ENCODE assay signal across 8 mouse cellular contexts in the genomic region with DNA sequence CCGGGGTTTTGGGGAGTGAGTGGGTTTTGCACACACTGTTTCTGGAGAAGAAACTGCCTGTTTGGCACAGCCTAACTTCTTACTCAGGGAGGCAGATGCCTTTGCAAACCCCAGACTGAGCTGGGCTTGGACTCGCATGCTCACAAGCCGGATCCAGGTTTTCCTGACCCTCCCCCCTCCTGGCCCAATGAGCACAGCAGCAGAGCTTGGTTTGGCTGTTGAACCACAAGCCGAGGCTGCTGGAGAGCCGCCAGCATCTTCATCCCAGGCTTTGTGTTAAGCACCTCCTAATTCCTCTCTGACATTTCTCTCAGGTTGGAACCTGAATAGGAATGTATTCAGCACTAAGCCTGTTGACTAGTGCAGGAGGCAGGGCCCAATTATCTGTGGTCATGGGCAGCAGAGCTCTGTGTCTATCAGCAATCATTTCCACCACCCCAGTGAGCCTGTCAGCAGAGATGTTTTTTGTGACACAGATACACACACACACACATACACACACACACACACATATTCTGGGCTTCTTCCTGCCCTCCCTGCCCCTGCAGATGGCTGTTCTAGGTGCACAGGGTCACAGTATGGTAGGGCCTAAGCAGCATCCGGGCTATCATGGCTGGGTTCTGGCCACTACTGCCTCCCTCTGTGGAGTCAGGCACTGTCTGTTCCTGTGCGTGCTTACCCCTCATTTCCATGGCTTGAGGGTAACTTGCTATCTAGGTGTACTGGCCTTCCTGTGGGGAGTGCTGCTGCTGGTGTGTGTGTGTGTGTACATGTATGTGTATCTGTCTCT.
DNase-seq lines count a peak whose midpoint lies in the region; ATAC-seq lines count a peak whose summit lies in the region.

No protein-coding gene starts in this region.

- DNase-seq in hindbrain, embryonic 11.5 days (ENCODE audit: low spot score) = no peak
- peak; percentile 18 for DNase-seq in gastrocnemius, postnatal 25 days
- peak; percentile 77 for DNase-seq in kidney, postnatal 10 days
- DNase-seq in right cerebral cortex, postnatal 14 days = peak; percentile 63
- DNase-seq in c-Kit-positive CD71-positive TER-119-positive erythroid progenitor cells, embryonic 14.5 days (ENCODE audit: low spot score) = no peak

- ATAC-seq in hindbrain, embryonic 13.5 days (ENCODE audit: low FRiP score) = peak; percentile 83
- ATAC-seq in hindbrain, embryonic 11.5 days (ENCODE audit: low FRiP score) = no peak
- ATAC-seq in common myeloid progenitor, adult 5-6 weeks (replicated peaks; ENCODE audit: low read depth, poor library complexity, severe bottlenecking) = peak; percentile 19
- ATAC-seq in lung, embryonic 16.5 days (ENCODE audit: low read depth) = peak; percentile 51

- no peaks in the 10 kb centered on the region for H3K36me3 ChIP-seq in hindbrain, embryonic 13.5 days
- H3K36me3 ChIP-seq in hindbrain, embryonic 11.5 days (ENCODE audit: control insufficient read depth, insufficient read depth, low read length) = no peaks in the 10 kb centered on the region
- H3K36me3 ChIP-seq in lung, embryonic 16.5 days (ENCODE audit: control insufficient read depth, insufficient read depth, low read length) = no peaks in the 10 kb centered on the region

- peak overlapping the region; percentile 55 for H3K27ac ChIP-seq in hindbrain, embryonic 13.5 days
- no peak overlapping the region for H3K27ac ChIP-seq in hindbrain, embryonic 11.5 days (ENCODE audit: low read depth, low read length)
- H3K27ac ChIP-seq in lung, embryonic 16.5 days (ENCODE audit: low read length) = 0 out of 2 replicates have a peak overlapping the region, but pooled peaks have one; percentile 27

- WGBS in hindbrain, embryonic 13.5 days = 56% methylated on average over 7 of the region's 7 CpGs
- WGBS in hindbrain, embryonic 11.5 days = 65% methylated on average over 7 of the region's 7 CpGs
- 42% methylated on average over 7 of the region's 7 CpGs for WGBS in lung, embryonic 16.5 days

- H3K4me1 ChIP-seq in hindbrain, embryonic 13.5 days (replicated peaks) = peaks cover 27% of the 10 kb centered on the region
- no peaks in the 10 kb centered on the region for H3K4me1 ChIP-seq in hindbrain, embryonic 11.5 days (replicated peaks; ENCODE audit: control insufficient read depth, insufficient read depth, low read length)
- peaks cover 8% of the 10 kb centered on the region for H3K4me1 ChIP-seq in lung, embryonic 16.5 days (replicated peaks; ENCODE audit: control insufficient read depth, insufficient read depth, low read length)

- H3K4me3 ChIP-seq in hindbrain, embryonic 13.5 days = no peak overlapping the region
- H3K4me3 ChIP-seq in hindbrain, embryonic 11.5 days (ENCODE audit: low read depth, low read length) = no peak overlapping the region
- H3K4me3 ChIP-seq in lung, embryonic 16.5 days (ENCODE audit: low read length) = no peak overlapping the region

- H3K27me3 ChIP-seq in hindbrain, embryonic 13.5 days = no peaks in the 10 kb centered on the region
- H3K27me3 ChIP-seq in hindbrain, embryonic 11.5 days (ENCODE audit: control insufficient read depth, insufficient read depth, low read length) = no peaks in the 10 kb centered on the region
- H3K27me3 ChIP-seq in lung, embryonic 16.5 days (ENCODE audit: control insufficient read depth, insufficient read depth, low read depth, low read length) = no peaks in the 10 kb centered on the region

- no peak overlapping the region for H3K4me2 ChIP-seq in hindbrain, embryonic 13.5 days
- H3K4me2 ChIP-seq in hindbrain, embryonic 11.5 days (replicated peaks; ENCODE audit: low read depth, low read length) = no peak overlapping the region
- no peak overlapping the region for H3K4me2 ChIP-seq in lung, embryonic 16.5 days (ENCODE audit: low read depth, low read length)

- H3K9ac ChIP-seq in hindbrain, embryonic 13.5 days = peak overlapping the region; percentile 35
- no peak overlapping the region for H3K9ac ChIP-seq in hindbrain, embryonic 11.5 days (ENCODE audit: low read depth, low read length)
- no peak overlapping the region for H3K9ac ChIP-seq in lung, embryonic 16.5 days (ENCODE audit: low read length)

- no peaks in the 10 kb centered on the region for H3K9me3 ChIP-seq in hindbrain, embryonic 13.5 days
- H3K9me3 ChIP-seq in hindbrain, embryonic 11.5 days (ENCODE audit: control insufficient read depth, low read length) = no peaks in the 10 kb centered on the region
- H3K9me3 ChIP-seq in lung, embryonic 16.5 days (ENCODE audit: control insufficient read depth, low read length) = no peaks in the 10 kb centered on the region

Comparison
In these comparisons a context has a peak if more than half of its experiments do, and no peak if none do; other contexts are left out.
1. DNase-seq: peak in gastrocnemius, postnatal 25 days (single experiment), kidney, postnatal 10 days (single experiment) and right cerebral cortex, postnatal 14 days (single experiment); none in hindbrain, embryonic 11.5 days (single experiment) and c-Kit-positive CD71-positive TER-119-positive erythroid progenitor cells, embryonic 14.5 days (single experiment).